In genomic region chr14:118431241-118431882, GRCm38 (mm10) we compare ENCODE assay signal across 18 mouse cellular contexts.
"Had no signal": no experiment of that assay in that cellular context is flagged by ENCODE, and none has a peak within 500 bp of the region (broad histone marks: within the 10 kb centered on the region; RNA-seq: fewer than 3 reads in every experiment).

No protein-coding gene starts in this region.

- H3K9me3 ChIP-seq: limb, embryonic 13.5 days; liver, embryonic 15.5 days; midbrain, embryonic 10.5 days; neural tube, embryonic 15.5 days; stomach, embryonic 15.5 days had no signal

- ATAC-seq: intestine, postnatal 0 days; lung, postnatal 0 days had no signal

- DNase-seq: kidney, adult 9 months; kidney, postnatal 14 days; left cerebral cortex, postnatal 4 days; lung, adult 2 months; midbrain, embryonic 14.5 days; right cerebral cortex, postnatal 4 days; spleen, adult 18-20 months; thymus, adult 2 months; thymus, postnatal 25 days had no signal

- H3K4me2 ChIP-seq: limb, embryonic 13.5 days; liver, embryonic 11.5 days; liver, embryonic 15.5 days; neural tube, embryonic 15.5 days; stomach, embryonic 15.5 days had no signal

- H3K27ac ChIP-seq: limb, embryonic 13.5 days; liver, embryonic 15.5 days; midbrain, embryonic 10.5 days; neural tube, embryonic 15.5 days; stomach, embryonic 15.5 days had no signal

- H3K9ac ChIP-seq: limb, embryonic 13.5 days; liver, embryonic 15.5 days; neural tube, embryonic 15.5 days; stomach, embryonic 15.5 days had no signal

- H3K4me3 ChIP-seq: limb, embryonic 13.5 days; liver, embryonic 15.5 days; midbrain, embryonic 10.5 days; myocyte; neural tube, embryonic 15.5 days; stomach, embryonic 15.5 days had no signal

- H3K4me1 ChIP-seq: limb, embryonic 13.5 days; liver, embryonic 15.5 days; stomach, embryonic 15.5 days had no signal

- H3K36me3 ChIP-seq: limb, embryonic 13.5 days; liver, embryonic 15.5 days; midbrain, embryonic 10.5 days; neural tube, embryonic 15.5 days; stomach, embryonic 15.5 days had no signal
